Comparison of ENCODE assay signal across 24 mouse cellular contexts in the genomic region with DNA sequence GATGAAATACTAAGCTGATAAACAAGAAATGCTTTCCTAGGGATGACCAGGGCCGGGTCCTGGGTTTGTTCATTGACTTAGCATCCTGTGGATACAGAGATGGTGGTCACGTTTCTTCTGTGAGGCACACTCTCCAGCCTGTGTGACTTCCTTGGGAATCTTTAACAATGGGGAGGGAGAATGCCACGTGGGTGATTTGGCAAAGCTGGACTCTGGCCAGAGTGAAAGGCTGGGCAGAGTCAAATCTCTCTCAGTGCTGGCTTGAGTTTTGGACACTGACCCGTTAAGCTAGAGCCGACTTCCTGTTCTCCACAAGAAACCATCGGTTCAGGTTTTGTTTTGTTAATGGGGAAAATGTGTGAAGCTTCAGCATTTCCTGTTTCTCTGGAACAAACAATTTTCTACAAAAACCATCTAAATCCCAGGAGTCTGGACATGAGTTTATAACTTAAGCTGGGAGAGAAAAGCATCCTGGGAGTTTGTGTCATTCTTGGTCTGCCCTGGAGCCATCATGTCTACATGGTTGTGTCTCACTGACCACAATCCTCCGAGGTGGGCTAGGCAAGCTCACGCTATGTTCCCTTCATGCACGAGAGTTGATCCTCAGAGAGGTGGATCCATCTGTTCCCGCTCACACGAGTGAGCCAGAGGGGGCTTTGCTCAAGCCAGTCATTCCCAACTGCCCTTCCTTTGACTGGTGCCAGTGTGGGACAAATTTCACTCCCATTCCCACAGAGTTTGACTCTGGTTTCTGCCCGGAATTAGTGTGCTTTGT.
DNase-seq lines count a peak whose midpoint lies in the region.
"Had no signal": no experiment of that assay in that cellular context is flagged by ENCODE, and none has a peak within 500 bp of the region (broad histone marks: within the 10 kb centered on the region; RNA-seq: fewer than 3 reads in every experiment).

No protein-coding gene starts in this region.

- H3K27me3 ChIP-seq in heart, embryonic 10.5 days (ENCODE audit: insufficient read depth, poor library complexity, severe bottlenecking) = no peaks in the 10 kb centered on the region
- H3K27me3 ChIP-seq: embryonic facial prominence, embryonic 12.5 days; forebrain, embryonic 15.5 days; hindbrain, embryonic 12.5 days; intestine, embryonic 15.5 days; liver, embryonic 12.5 days; midbrain, embryonic 13.5 days; Patski had no signal

- H3K9me3 ChIP-seq in heart, embryonic 10.5 days = no peaks in the 10 kb centered on the region
- H3K9me3 ChIP-seq: embryonic facial prominence, embryonic 12.5 days; forebrain, embryonic 15.5 days; G1E; hindbrain, embryonic 12.5 days; intestine, embryonic 15.5 days; liver, embryonic 12.5 days; midbrain, embryonic 13.5 days had no signal

- WGBS in heart, embryonic 10.5 days = 71% methylated on average over 12 of the region's 12 CpGs

- intact Hi-C loops in heart, postnatal 10 days (cut with DNase I) = no loop called here

- H3K27ac ChIP-seq in heart, embryonic 10.5 days = no peak overlapping the region
- H3K27ac ChIP-seq: embryonic facial prominence, embryonic 12.5 days; forebrain, embryonic 15.5 days; gastrocnemius, adult 2 months; hindbrain, embryonic 12.5 days; hindbrain, postnatal 0 days; intestine, embryonic 15.5 days; liver, embryonic 12.5 days; macrophage; midbrain, embryonic 13.5 days had no signal

- H3K4me3 ChIP-seq in heart, embryonic 10.5 days = no peak overlapping the region
- H3K4me3 ChIP-seq: embryonic facial prominence, embryonic 12.5 days; forebrain, embryonic 15.5 days; gastrocnemius, adult 2 months; hindbrain, embryonic 12.5 days; intestine, embryonic 15.5 days; liver, embryonic 12.5 days; midbrain, embryonic 13.5 days had no signal

- DNase-seq in heart, embryonic 10.5 days (ENCODE audit: low spot score) = peak; percentile 52
- DNase-seq in heart, postnatal 10 days = no peak
- DNase-seq in lung, postnatal 10 days = peak; percentile 22
- no peak for DNase-seq in lung, postnatal 36 days
- peak; percentile 52 to 62 for DNase-seq in kidney, adult 8-10 months
- DNase-seq in kidney, postnatal 36 days = peak; percentile 59 to 66
- DNase-seq in left cerebral cortex, adult 18-20 months (ENCODE audit: low spot score in 2 of 2) = no peak
- DNase-seq in right cerebral cortex, adult 18-20 months = no peak
- DNase-seq: cerebellum, adult 2 months; embryo, embryonic 11 days; gastrocnemius, adult 2 months; heart, postnatal 36 days; liver, postnatal 0 days; right cerebral cortex, postnatal 14 days had no signal

- no peaks in the 10 kb centered on the region for H3K4me1 ChIP-seq in heart, embryonic 10.5 days
- H3K4me1 ChIP-seq: forebrain, embryonic 15.5 days; hindbrain, embryonic 12.5 days; intestine, embryonic 15.5 days; liver, embryonic 12.5 days; midbrain, embryonic 13.5 days had no signal

- no peaks in the 10 kb centered on the region for H3K36me3 ChIP-seq in heart, embryonic 10.5 days
- H3K36me3 ChIP-seq: embryonic facial prominence, embryonic 12.5 days; forebrain, embryonic 15.5 days; G1E; hindbrain, embryonic 12.5 days; intestine, embryonic 15.5 days; liver, embryonic 12.5 days; midbrain, embryonic 13.5 days had no signal

Comparison
In these comparisons a context has a peak if more than half of its experiments do, and no peak if none do; other contexts are left out.
1. DNase-seq: peak in heart, embryonic 10.5 days (single experiment), lung, postnatal 10 days (single experiment), kidney, adult 8-10 months (2 of 2) and kidney, postnatal 36 days (2 of 2); none in heart, postnatal 10 days (0 of 2), lung, postnatal 36 days (single experiment), left cerebral cortex, adult 18-20 months (0 of 2) and right cerebral cortex, adult 18-20 months (single experiment).